Comparison of ENCODE assay signal across 13 mouse cellular contexts in the genomic region with DNA sequence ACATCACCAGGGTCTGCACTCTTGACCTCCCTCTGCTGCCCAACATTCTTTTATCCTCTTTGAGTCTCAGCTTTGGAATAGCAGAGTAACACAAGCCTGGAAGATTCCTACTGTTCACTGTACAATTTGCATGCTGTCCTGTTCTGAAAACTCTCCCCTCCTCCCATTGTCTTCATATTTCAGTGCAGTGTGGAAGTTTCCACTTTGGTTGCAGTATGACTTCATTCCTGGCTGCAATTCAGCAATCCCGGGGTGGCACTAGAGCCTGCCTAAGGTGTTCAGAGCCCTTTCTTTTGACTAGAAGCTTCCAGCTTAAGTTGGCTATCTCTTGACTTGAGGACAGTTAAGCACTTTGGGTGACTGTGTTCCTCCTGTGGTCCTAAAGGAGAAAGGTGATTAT. TPM values are rescaled to one million over a fixed set of nuclear protein-coding genes. Genes with fewer than 3 reads are reported as not detected.
DNase-seq lines count a peak whose midpoint lies in the region; ATAC-seq and TF ChIP-seq lines count a peak whose summit lies in the region.
"Had no signal": no experiment of that assay in that cellular context is flagged by ENCODE, and none has a peak within 500 bp of the region (broad histone marks: within the 10 kb centered on the region; RNA-seq: fewer than 3 reads in every experiment).

No protein-coding gene starts in this region.

- peaks cover 16% of the 10 kb centered on the region for H3K36me3 ChIP-seq in heart, postnatal 0 days (replicated peaks; ENCODE audit: control insufficient read depth, insufficient read depth, low read length)

- H3K9ac ChIP-seq in heart, postnatal 0 days (replicated peaks; ENCODE audit: low read depth, low read length), result no peak overlapping the region
- H3K9ac ChIP-seq: embryonic facial prominence, embryonic 15.5 days; limb, embryonic 15.5 days; neural tube, embryonic 15.5 days had no signal

- no peaks in the 10 kb centered on the region for H3K27me3 ChIP-seq in Patski
- no peaks in the 10 kb centered on the region for H3K27me3 ChIP-seq in heart, postnatal 0 days (ENCODE audit: control insufficient read depth, insufficient read depth, low read length)
- H3K27me3 ChIP-seq: embryonic facial prominence, embryonic 15.5 days; limb, embryonic 15.5 days; neural tube, embryonic 15.5 days had no signal

- H3K4me2 ChIP-seq in heart, postnatal 0 days (ENCODE audit: low read depth, low read length), result no peak overlapping the region
- H3K4me2 ChIP-seq: embryonic facial prominence, embryonic 15.5 days; limb, embryonic 15.5 days; neural tube, embryonic 15.5 days had no signal

- POLR2A ChIA-PET in Patski (lab: Charles Lee), result no interaction called here

- CTCF ChIA-PET in Patski (lab: Charles Lee), result interaction anchor here (0.8 to 1.7 kb wide), 3 partner anchors 17 to 80 kb away, joined by 3 to 7 read pairs (median 3); no protein-coding TSS in a partner anchor

- H3K4me1 ChIP-seq in heart, postnatal 0 days (ENCODE audit: control insufficient read depth, insufficient read depth), result peaks cover 23% of the 10 kb centered on the region
- H3K4me1 ChIP-seq: embryonic facial prominence, embryonic 15.5 days; limb, embryonic 15.5 days; neural tube, embryonic 15.5 days had no signal

- in situ Hi-C loops in Patski (cut with MboI; ENCODE audit: low pct_unique_long_range_greater_than_20kb), result no loop called here

- no peak for TF ChIP-seq EP300 in heart, postnatal 0 days (IDR thresholded peaks at IDR 0.05; ENCODE audit: low read depth)

- H3K27ac ChIP-seq in heart, postnatal 0 days (ENCODE audit: low read depth), result peak overlapping the region; percentile 68
- H3K27ac ChIP-seq: embryonic facial prominence, embryonic 15.5 days; limb, embryonic 15.5 days; neural tube, embryonic 15.5 days had no signal

- no peak overlapping the region for H3K4me3 ChIP-seq in heart, postnatal 0 days (ENCODE audit: low read depth, low read length)
- H3K4me3 ChIP-seq: embryonic facial prominence, embryonic 15.5 days; limb, embryonic 15.5 days; neural tube, embryonic 15.5 days had no signal

- WGBS in heart, postnatal 0 days, result 6% methylated on average over 1 of the region's 1 CpGs

- no peaks in the 10 kb centered on the region for H3K9me3 ChIP-seq in heart, postnatal 0 days (replicated peaks; ENCODE audit: control insufficient read depth, low read length)
- H3K9me3 ChIP-seq: embryonic facial prominence, embryonic 15.5 days; G1E; limb, embryonic 15.5 days; neural tube, embryonic 15.5 days had no signal

- peak; percentile 31 for DNase-seq in kidney, postnatal 14 days
- no peak for DNase-seq in kidney, adult 8-10 months
- DNase-seq in Patski (ENCODE audit: low read depth, low spot score), result no peak
- peak; percentile 62 for DNase-seq in heart, postnatal 0 days (ENCODE audit: low spot score)
- no peak for DNase-seq in urinary bladder, postnatal 25 days (ENCODE audit: low spot score)
- no peak for DNase-seq in gastrocnemius, adult 8-10 months (ENCODE audit: low spot score in 2 of 2)
- DNase-seq: right cerebral cortex, postnatal 4 days; thymus, postnatal 14 days had no signal

- no peak for TF ChIP-seq CTCF in Patski (IDR thresholded peaks at IDR 0.05)
- no peak for TF ChIP-seq CTCF in heart, postnatal 0 days (IDR thresholded peaks at IDR 0.05; ENCODE audit: low read depth)

- peak; percentile 54 for ATAC-seq in Patski
- peak; percentile 31; the same call in 1 of the 2 replicates for ATAC-seq in cerebellum, adult (ENCODE audit: insufficient number of reproducible peaks, low FRiP score, low TSS enrichment)
- peak; percentile 75 for ATAC-seq in heart, postnatal 0 days (ENCODE audit: insufficient read depth, low read depth)

RNA-seq across cellular contexts. Expression of a gene that starts 12.6 kb away (rescaled TPM):
- polyA plus RNA-seq in Patski (2021), result 24.7 TPM
- 0.04 and 1.7 TPM in 2 replicates for total RNA-seq in heart, postnatal 0 days (2014; rRNA removed; ENCODE audit: low replicate concordance)
- polyA plus RNA-seq in heart, postnatal 0 days (2015; fragmentation: Nextera tagmentation; extraction: Ambion mirVana), result 0.20 and 0.25 TPM in 2 replicates
- under 1 TPM in 2 of 4 experiments, not detected in 2; 0.10 to 0.13 TPM for total RNA-seq in gastrocnemius, adult 8-10 months (2022)

RNA-seq across cellular contexts. Expression of a gene that starts 38.4 kb away (rescaled TPM):
- polyA plus RNA-seq in Patski (2021), result 7.6 TPM
- total RNA-seq in heart, postnatal 0 days (2014; rRNA removed; ENCODE audit: low replicate concordance), result 3.4 and 3.9 TPM in 2 replicates
- polyA plus RNA-seq in heart, postnatal 0 days (2015; fragmentation: Nextera tagmentation; extraction: Ambion mirVana), result 1.0 and 1.2 TPM in 2 replicates
- under 1 TPM in 2 of 4 experiments, not detected in 2; 0.22 to 0.27 TPM for total RNA-seq in gastrocnemius, adult 8-10 months (2022)
- total RNA-seq: G1E had no signal
- polyA plus RNA-seq: G1E had no signal

Comparison
In these comparisons a context has a peak if more than half of its experiments do, and no peak if none do; other contexts are left out.
1. DNase-seq: peak in kidney, postnatal 14 days (single experiment) and heart, postnatal 0 days (single experiment); none in kidney, adult 8-10 months (0 of 2), Patski (single experiment), urinary bladder, postnatal 25 days (single experiment) and gastrocnemius, adult 8-10 months (0 of 2).
2. Peak in every context shown above with its lines, with median percentiles within 50 percentile points of each other: ATAC-seq.